ENCODE assay signal across 16 mouse cellular contexts in genomic region chr11:106817808-106818207, GRCm38 (mm10). TPM values are rescaled to one million over a fixed set of nuclear protein-coding genes. Genes with fewer than 3 reads are reported as not detected.
DNase-seq lines count a peak whose midpoint lies in the region; ATAC-seq lines count a peak whose summit lies in the region.
"Had no signal": no experiment of that assay in that cellular context is flagged by ENCODE, and none has a peak within 500 bp of the region (broad histone marks: within the 10 kb centered on the region; RNA-seq: fewer than 3 reads in every experiment).

No protein-coding gene starts in this region.

- H3K4me1 ChIP-seq in heart, embryonic 12.5 days (replicated peaks) = peaks cover 34% of the 10 kb centered on the region
- peaks cover 14% of the 10 kb centered on the region for H3K4me1 ChIP-seq in neural tube, embryonic 13.5 days (replicated peaks)
- peaks cover 15% of the 10 kb centered on the region for H3K4me1 ChIP-seq in neural tube, embryonic 15.5 days
- H3K4me1 ChIP-seq: intestine, embryonic 15.5 days; neural tube, embryonic 12.5 days; stomach, embryonic 15.5 days had no signal

- H3K27me3 ChIP-seq in heart, embryonic 12.5 days (replicated peaks) = no peaks in the 10 kb centered on the region
- H3K27me3 ChIP-seq in neural tube, embryonic 13.5 days = no peaks in the 10 kb centered on the region
- H3K27me3 ChIP-seq in neural tube, embryonic 15.5 days (replicated peaks) = no peaks in the 10 kb centered on the region
- H3K27me3 ChIP-seq: embryonic facial prominence, embryonic 12.5 days; intestine, embryonic 15.5 days; neural tube, embryonic 12.5 days; stomach, embryonic 15.5 days had no signal

- H3K27ac ChIP-seq in heart, embryonic 12.5 days (ENCODE audit: poor library complexity, severe bottlenecking) = peak overlapping the region; percentile 41; the same call in 1 of the 2 replicates
- peak overlapping the region; percentile 64; the same call in 1 of the 2 replicates for H3K27ac ChIP-seq in neural tube, embryonic 13.5 days (replicated peaks)
- peak overlapping the region; percentile 70 for H3K27ac ChIP-seq in neural tube, embryonic 15.5 days (replicated peaks)
- H3K27ac ChIP-seq: embryonic facial prominence, embryonic 12.5 days; intestine, embryonic 15.5 days; neural tube, embryonic 12.5 days; stomach, embryonic 15.5 days had no signal

- ATAC-seq in heart, embryonic 12.5 days (ENCODE audit: insufficient number of reproducible peaks, low FRiP score) = no peak
- ATAC-seq in neural tube, embryonic 13.5 days (ENCODE audit: low read depth) = no peak
- no peak for ATAC-seq in neural tube, embryonic 15.5 days (ENCODE audit: low FRiP score)
- ATAC-seq: intestine, embryonic 15.5 days; liver, postnatal 0 days had no signal

- no peaks in the 10 kb centered on the region for H3K9me3 ChIP-seq in heart, embryonic 12.5 days (replicated peaks)
- no peaks in the 10 kb centered on the region for H3K9me3 ChIP-seq in neural tube, embryonic 13.5 days
- no peaks in the 10 kb centered on the region for H3K9me3 ChIP-seq in neural tube, embryonic 15.5 days (replicated peaks)
- H3K9me3 ChIP-seq: embryonic facial prominence, embryonic 12.5 days; intestine, embryonic 15.5 days; neural tube, embryonic 12.5 days; stomach, embryonic 15.5 days had no signal

- H3K9ac ChIP-seq in heart, embryonic 12.5 days = no peak overlapping the region
- H3K9ac ChIP-seq in neural tube, embryonic 13.5 days = 0 out of 2 replicates have a peak overlapping the region, but pooled peaks have one; percentile 12
- H3K9ac ChIP-seq in neural tube, embryonic 15.5 days (replicated peaks) = no peak overlapping the region
- H3K9ac ChIP-seq: embryonic facial prominence, embryonic 12.5 days; intestine, embryonic 15.5 days; liver, postnatal 0 days; neural tube, embryonic 12.5 days; stomach, embryonic 15.5 days had no signal

- peaks cover 73% of the 10 kb centered on the region for H3K36me3 ChIP-seq in heart, embryonic 12.5 days
- H3K36me3 ChIP-seq in neural tube, embryonic 13.5 days = peaks cover 90% of the 10 kb centered on the region
- H3K36me3 ChIP-seq in neural tube, embryonic 15.5 days = peaks cover 71% of the 10 kb centered on the region

- DNase-seq in heart, adult 11 months = no peak
- no peak for DNase-seq in neural tube, embryonic 10.5 days (ENCODE audit: extremely low spot score, low spot score)
- peak; percentile 86 to 93 for DNase-seq in cerebellum, postnatal 25 days
- DNase-seq in ovary, postnatal 36 days (ENCODE audit: low spot score) = no peak
- no peak for DNase-seq in frontal cortex, adult 2 months (ENCODE audit: extremely low spot score in 1 of 2, low spot score in 1 of 2)
- DNase-seq: liver, postnatal 0 days; right cerebral cortex, postnatal 14 days; thymus, postnatal 36 days had no signal

- no peak overlapping the region for H3K4me3 ChIP-seq in heart, embryonic 12.5 days
- no peak overlapping the region for H3K4me3 ChIP-seq in neural tube, embryonic 13.5 days
- no peak overlapping the region for H3K4me3 ChIP-seq in neural tube, embryonic 15.5 days (replicated peaks)
- H3K4me3 ChIP-seq: embryonic facial prominence, embryonic 12.5 days; intestine, embryonic 15.5 days; neural tube, embryonic 12.5 days; stomach, embryonic 15.5 days had no signal

- no peak overlapping the region for H3K4me2 ChIP-seq in heart, embryonic 12.5 days
- H3K4me2 ChIP-seq in neural tube, embryonic 13.5 days = no peak overlapping the region
- H3K4me2 ChIP-seq in neural tube, embryonic 15.5 days = no peak overlapping the region; the same call in 1 of the 2 replicates
- H3K4me2 ChIP-seq: embryonic facial prominence, embryonic 12.5 days; heart, embryonic 11.5 days; intestine, embryonic 15.5 days; neural tube, embryonic 12.5 days; stomach, embryonic 15.5 days had no signal

- 83% methylated on average over 6 of the region's 6 CpGs for WGBS in heart, embryonic 12.5 days
- WGBS in neural tube, embryonic 13.5 days = 81% methylated on average over 6 of the region's 6 CpGs
- 70% methylated on average over 6 of the region's 6 CpGs for WGBS in neural tube, embryonic 15.5 days

RNA-seq across cellular contexts. Expression of gene Cep95, which starts 28.8 kb away (rescaled TPM):
- 14.9 and 16.2 TPM in 2 replicates for polyA plus RNA-seq in heart, embryonic 12.5 days (2016; fragmentation: Nextera tagmentation; extraction: Ambion mirVana)
- polyA plus RNA-seq in neural tube, embryonic 13.5 days (2015; fragmentation: Nextera tagmentation; extraction: Ambion mirVana) = 18.4 and 19.9 TPM in 2 replicates
- polyA plus RNA-seq in neural tube, embryonic 15.5 days (2015; fragmentation: Nextera tagmentation; extraction: Ambion mirVana) = 15.1 and 16.3 TPM in 2 replicates
- polyA plus RNA-seq in frontal cortex, adult 2 months (2012; rRNA removed) = 22.3 and 23.1 TPM in 2 replicates

RNA-seq across cellular contexts. Expression of gene Ddx5, which starts 28.8 kb away (rescaled TPM):
- 243 and 248 TPM in 2 replicates for polyA plus RNA-seq in heart, embryonic 12.5 days (2016; fragmentation: Nextera tagmentation; extraction: Ambion mirVana)
- 386 and 441 TPM in 2 replicates for polyA plus RNA-seq in neural tube, embryonic 13.5 days (2015; fragmentation: Nextera tagmentation; extraction: Ambion mirVana)
- polyA plus RNA-seq in neural tube, embryonic 15.5 days (2015; fragmentation: Nextera tagmentation; extraction: Ambion mirVana) = 337 and 338 TPM in 2 replicates
- polyA plus RNA-seq in frontal cortex, adult 2 months (2012; rRNA removed) = 601 and 664 TPM in 2 replicates

RNA-seq across cellular contexts. Expression of gene Polg2, which starts 38.5 kb away (rescaled TPM):
- polyA plus RNA-seq in heart, embryonic 12.5 days (2016; fragmentation: Nextera tagmentation; extraction: Ambion mirVana) = 6.9 and 7.6 TPM in 2 replicates
- polyA plus RNA-seq in neural tube, embryonic 13.5 days (2015; fragmentation: Nextera tagmentation; extraction: Ambion mirVana) = 7.7 and 9.9 TPM in 2 replicates
- 9.1 and 11.5 TPM in 2 replicates for polyA plus RNA-seq in neural tube, embryonic 15.5 days (2015; fragmentation: Nextera tagmentation; extraction: Ambion mirVana)
- 5.6 and 5.9 TPM in 2 replicates for polyA plus RNA-seq in frontal cortex, adult 2 months (2012; rRNA removed)

Comparison
In these comparisons a context has a peak if more than half of its experiments do, and no peak if none do; other contexts are left out.
1. DNase-seq: peak in cerebellum, postnatal 25 days (2 of 2); none in heart, adult 11 months (single experiment), neural tube, embryonic 10.5 days (single experiment), ovary, postnatal 36 days (single experiment) and frontal cortex, adult 2 months (0 of 2).
2. Peak in every context shown above with its lines, with median percentiles within 50 percentile points of each other: H3K27ac ChIP-seq.